Mouse (Mus musculus): ENCODE results near the gene Gm8108. TPM values are rescaled to one million over a fixed set of nuclear protein-coding genes. Genes with fewer than 3 reads are reported as not detected.
"Not testable (repeated sequence)": the region's sequence is repeated elsewhere in the genome, so short reads cannot be mapped to it uniquely, and the experiment has no call there.

The Gm8108 gene
- 0.90 and 1.1 TPM in 2 replicates for polyA plus RNA-seq (2012; rRNA removed)

- not testable (repeated sequence) for H3K27me3 ChIP-seq (ENCODE audit: control insufficient read depth, insufficient read depth, low read length); H3K27ac ChIP-seq (ENCODE audit: insufficient read depth, low read length); H3K4me1 ChIP-seq (ENCODE audit: control insufficient read depth, insufficient read depth, low read length); H3K4me3 ChIP-seq (replicated peaks; ENCODE audit: insufficient read depth, low read depth, low read length); DNase-seq
- 14% methylated on average over 37 of the region's 37 CpGs for WGBS
Measured at GRCm38 (mm10) chr14:4110426-4110825, at the start of gene Gm8108. TSS of gene Gm8108 (plus strand) at chr14:4110526.

- 44% methylated on average over 3 of the region's 3 CpGs for WGBS
- H3K27ac ChIP-seq (ENCODE audit: insufficient read depth, low read length); H3K27me3 ChIP-seq (ENCODE audit: control insufficient read depth, insufficient read depth, low read length); H3K4me3 ChIP-seq (replicated peaks; ENCODE audit: insufficient read depth, low read depth, low read length); DNase-seq; H3K4me1 ChIP-seq (ENCODE audit: control insufficient read depth, insufficient read depth, low read length): not testable (repeated sequence)
Measured at GRCm38 (mm10) chr14:4083820-4084219, 26.5 kb upstream of the Gm8108 start, which contains the start of gene Gm3115. TSS of gene Gm3115 (plus strand) at chr14:4084120.

GRCm38 (mm10) chr14:4141646-4142045 lies 31.3 kb downstream of the Gm8108 start:
- H3K27ac ChIP-seq (ENCODE audit: insufficient read depth, low read length); DNase-seq; H3K4me1 ChIP-seq (ENCODE audit: control insufficient read depth, insufficient read depth, low read length); H3K27me3 ChIP-seq (ENCODE audit: control insufficient read depth, insufficient read depth, low read length); H3K4me3 ChIP-seq (replicated peaks; ENCODE audit: insufficient read depth, low read depth, low read length): not testable (repeated sequence)
- 85% methylated on average over 4 of the region's 4 CpGs for WGBS

- not testable (repeated sequence) for H3K27ac ChIP-seq (ENCODE audit: insufficient read depth, low read length); H3K4me1 ChIP-seq (ENCODE audit: control insufficient read depth, insufficient read depth, low read length); H3K4me3 ChIP-seq (replicated peaks; ENCODE audit: insufficient read depth, low read depth, low read length); H3K27me3 ChIP-seq (ENCODE audit: control insufficient read depth, insufficient read depth, low read length); DNase-seq
- 65% methylated on average over 1 of the region's 2 CpGs for WGBS
Measured at GRCm38 (mm10) chr14:4164730-4165129, 54.4 kb downstream of the Gm8108 start, which contains the start of gene Gm3127. TSS of gene Gm3127 (plus strand) at chr14:4165030.

- H3K4me1 ChIP-seq (ENCODE audit: control insufficient read depth, insufficient read depth, low read length); H3K4me3 ChIP-seq (replicated peaks; ENCODE audit: insufficient read depth, low read depth, low read length); H3K27me3 ChIP-seq (ENCODE audit: control insufficient read depth, insufficient read depth, low read length); H3K27ac ChIP-seq (ENCODE audit: insufficient read depth, low read length); DNase-seq: not testable (repeated sequence)
- WGBS, result 8% methylated on average over 12 of the region's 14 CpGs
Measured at GRCm38 (mm10) chr14:4182030-4182429, 71.7 kb downstream of the Gm8108 start.

Other genes starting within 250 kb of the Gm8108 start
- 0.21 TPM in 1 of 2 replicates, not detected in the other for gene Gm2916, start 226.4 kb upstream of the Gm8108 start, polyA plus RNA-seq (2012; rRNA removed)
- gene Gm3029, start 178.8 kb upstream of the Gm8108 start, polyA plus RNA-seq (2012; rRNA removed), result 0.24 TPM in 1 of 2 replicates, not detected in the other
- 0.26 and 0.51 TPM in 2 replicates for gene Gm3095, start 147.0 kb upstream of the Gm8108 start, polyA plus RNA-seq (2012; rRNA removed)
- gene Gm3099, start 112.1 kb upstream of the Gm8108 start, polyA plus RNA-seq (2012; rRNA removed), result not detected in 2 replicates
- gene Gm5796, start 86.6 kb upstream of the Gm8108 start, polyA plus RNA-seq (2012; rRNA removed), result 0.49 and 0.74 TPM in 2 replicates
- gene Gm3115, start 26.4 kb upstream of the Gm8108 start, polyA plus RNA-seq (2012; rRNA removed), result not detected in 2 replicates
- gene Gm3127, start 54.5 kb downstream of the Gm8108 start, polyA plus RNA-seq (2012; rRNA removed), result not detected in 2 replicates
- gene Gm2974, start 72.0 kb downstream of the Gm8108 start, polyA plus RNA-seq (2012; rRNA removed), result 0.54 and 0.72 TPM in 2 replicates
- not detected in 2 replicates for gene Gm3138, start 139.1 kb downstream of the Gm8108 start, polyA plus RNA-seq (2012; rRNA removed)
- gene Gm3149, start 206.8 kb downstream of the Gm8108 start, polyA plus RNA-seq (2012; rRNA removed), result not detected in 2 replicates
- gene 2610042L04Rik, start 224.2 kb downstream of the Gm8108 start, polyA plus RNA-seq (2012; rRNA removed), result 0.80 and 1.0 TPM in 2 replicates

Measured in cerebellum, adult 2 months (tissue).